Mouse (Mus musculus): Measurements from ENCODE around the gene Pfdn5. TPM values are rescaled to one million over a fixed set of nuclear protein-coding genes. Genes with fewer than 3 reads are reported as not detected.

The Pfdn5 gene
- total RNA-seq (2021) = 100 to 1,000 TPM; 340 to 348 TPM
- long read RNA-seq, experiment 1, transcript Pfdn5-205 (6 exons, 1,062 nt) = major isoform, 169 of 187 reads
- long read RNA-seq, experiment 1, partial matches to known transcripts = 2 of 187 reads
- long read RNA-seq, experiment 1, other reads (novel, unspliced or antisense) = 16 of 187 reads
- long read RNA-seq, experiment 2, transcript Pfdn5-205 (6 exons, 1,062 nt) = major isoform, 111 of 130 reads
- long read RNA-seq, experiment 2, partial matches to known transcripts = 2 of 130 reads
- long read RNA-seq, experiment 2, other reads (novel, unspliced or antisense) = 13 of 130 reads

DNA sequence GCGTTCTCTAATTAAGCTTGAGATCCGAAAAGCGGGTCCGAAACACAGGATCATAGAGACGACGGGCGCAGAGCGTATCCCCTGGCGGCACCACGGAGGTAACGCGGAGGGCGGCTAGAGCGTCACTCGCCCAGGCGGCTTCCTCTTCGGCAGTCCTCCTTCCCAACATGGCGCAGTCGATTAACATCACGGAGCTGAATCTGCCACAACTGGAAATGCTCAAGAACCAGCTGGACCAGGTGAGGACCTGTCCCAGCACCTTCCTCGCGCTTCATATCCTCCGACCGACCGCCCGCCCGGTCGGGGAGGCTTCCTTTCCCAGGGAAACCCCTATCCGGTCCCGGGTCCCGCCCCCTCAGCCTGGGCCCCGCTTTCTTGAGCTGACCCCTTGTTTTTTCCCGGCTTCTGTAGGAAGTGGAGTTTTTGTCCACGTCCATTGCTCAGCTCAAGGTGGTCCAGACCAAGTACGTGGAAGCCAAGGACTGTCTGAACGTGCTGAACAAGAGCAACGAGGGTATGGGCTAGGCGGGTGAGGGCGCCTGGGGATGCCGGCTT, at the start of gene Pfdn5:
TSS of gene Pfdn5 (plus strand) at position 95 of the 555 bp plus-strand sequence.
- peak; percentile 92 for DNase-seq

DNA sequence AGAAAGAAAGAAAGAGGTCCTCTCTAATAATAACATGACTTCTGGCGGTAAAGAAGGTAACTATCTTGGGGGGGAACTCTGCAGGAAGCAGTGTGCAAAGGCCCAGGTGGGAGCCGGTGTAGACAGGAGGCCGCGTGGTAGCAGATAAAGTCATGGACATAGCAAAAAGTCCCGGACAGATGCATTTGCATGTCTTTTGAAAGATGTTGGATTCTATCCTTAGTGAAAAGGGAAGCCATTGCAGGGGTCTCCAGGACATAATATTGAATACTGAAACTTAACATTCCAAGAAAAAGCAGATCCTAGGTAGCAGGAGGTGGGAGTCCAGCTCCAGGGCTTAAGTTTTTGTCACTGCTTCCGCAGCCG, 47.2 kb upstream of the Pfdn5 start:
- no peak for DNase-seq

GRCm38 (mm10) chr15:102279092-102279782, 46.7 kb upstream of the Pfdn5 start, which contains the start of gene Mfsd5:
TSS of gene Mfsd5 (plus strand) at chr15:102279454.
- peak; percentile 89 to 92 for DNase-seq

- no peak for DNase-seq
Measured at GRCm38 (mm10) chr15:102279783-102280520, 46.0 kb upstream of the Pfdn5 start.

- no peak for DNase-seq
Measured at GRCm38 (mm10) chr15:102280623-102281022, 45.3 kb upstream of the Pfdn5 start.

- DNase-seq = no peak
Measured at GRCm38 (mm10) chr15:102282463-102283292, 43.2 kb upstream of the Pfdn5 start.

DNA sequence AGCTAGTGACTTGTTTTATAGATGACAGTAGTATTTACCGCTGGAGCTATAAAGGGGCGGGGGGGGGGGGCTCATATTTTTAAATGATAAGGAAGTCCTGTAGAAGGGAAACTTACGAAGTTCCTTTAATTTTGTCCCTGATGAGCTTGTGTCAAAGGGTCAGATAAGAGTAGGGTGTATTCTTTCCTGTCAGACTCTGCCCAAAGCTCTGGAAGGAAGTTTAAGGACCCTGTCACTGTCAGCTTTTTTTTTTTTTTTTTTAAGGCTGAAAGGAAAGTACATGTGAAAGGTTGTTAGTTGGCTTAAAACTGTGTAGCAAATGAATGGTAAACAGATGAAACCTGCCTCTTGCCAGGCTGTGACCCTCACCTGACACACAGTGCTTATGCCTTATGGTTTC, 42.3 kb upstream of the Pfdn5 start:
- no peak for DNase-seq

- peak; percentile 52 to 65 for DNase-seq
Measured at GRCm38 (mm10) chr15:102287395-102287794, 38.5 kb upstream of the Pfdn5 start.

DNA sequence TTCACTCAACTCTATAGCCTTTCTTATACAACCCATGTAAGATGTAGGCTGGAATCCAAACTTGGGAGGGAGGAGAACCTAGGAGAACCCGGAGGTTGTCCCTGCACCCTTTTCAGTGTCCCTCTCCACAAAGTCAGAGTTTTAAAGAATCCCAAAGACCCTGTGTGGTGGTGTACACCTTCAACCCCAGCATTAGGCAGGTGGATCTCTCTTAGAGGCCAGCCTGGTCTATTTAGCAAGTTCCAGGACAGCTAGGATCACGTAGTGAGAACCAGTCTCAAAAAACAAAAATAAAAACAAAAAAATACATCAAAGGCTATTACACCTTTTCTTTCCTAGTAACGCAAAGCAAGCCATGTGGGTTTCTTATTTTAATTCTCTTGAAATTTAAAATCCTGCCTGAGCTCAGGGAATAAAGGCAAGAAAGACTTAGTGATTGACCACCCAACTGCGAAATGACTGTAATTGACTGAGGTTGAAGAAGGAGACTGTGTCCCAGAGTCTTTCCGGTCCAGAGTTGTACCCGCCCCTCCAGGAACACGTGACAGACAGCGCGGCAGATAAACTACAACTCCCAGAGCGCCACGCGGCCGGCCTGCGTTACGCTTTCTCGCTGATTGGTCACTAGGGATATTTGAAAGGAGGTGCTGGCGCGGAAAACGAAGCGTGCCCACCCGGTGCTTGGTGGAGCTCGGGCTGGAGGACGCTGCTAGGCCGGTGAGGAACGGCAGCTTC, 30.1 kb upstream of the Pfdn5 start, which contains the start of gene Espl1:
TSS of gene Espl1 (plus strand) at position 634 of the 735 bp plus-strand sequence.
- peak; percentile 96 to 98 for DNase-seq

GRCm38 (mm10) chr15:102296368-102297006, 29.4 kb upstream of the Pfdn5 start:
- DNase-seq = no peak

GRCm38 (mm10) chr15:102302542-102302941, 23.4 kb upstream of the Pfdn5 start:
- DNase-seq = peak in 1 of 2 experiments; percentile 27

DNA sequence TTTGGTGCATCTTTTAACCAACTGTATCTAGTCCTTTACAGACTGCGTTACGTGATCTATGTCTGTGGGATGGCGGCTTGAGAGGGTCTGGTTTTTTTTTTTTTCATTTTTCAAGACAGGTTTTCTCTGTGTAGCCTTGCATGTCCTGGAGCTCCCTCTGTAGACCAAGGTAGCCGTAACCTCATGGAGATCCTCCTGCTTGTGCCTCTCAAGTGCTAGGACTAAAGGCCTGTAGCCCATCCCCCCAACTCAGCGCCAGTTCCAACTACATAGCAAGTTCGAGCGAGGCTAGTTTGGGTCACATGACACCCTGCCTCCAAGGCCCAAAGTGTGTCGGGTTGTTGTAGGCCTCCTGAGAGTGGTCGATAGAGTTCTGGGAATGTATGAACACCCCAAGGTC, 17.2 kb upstream of the Pfdn5 start:
- DNase-seq = no peak

DNA sequence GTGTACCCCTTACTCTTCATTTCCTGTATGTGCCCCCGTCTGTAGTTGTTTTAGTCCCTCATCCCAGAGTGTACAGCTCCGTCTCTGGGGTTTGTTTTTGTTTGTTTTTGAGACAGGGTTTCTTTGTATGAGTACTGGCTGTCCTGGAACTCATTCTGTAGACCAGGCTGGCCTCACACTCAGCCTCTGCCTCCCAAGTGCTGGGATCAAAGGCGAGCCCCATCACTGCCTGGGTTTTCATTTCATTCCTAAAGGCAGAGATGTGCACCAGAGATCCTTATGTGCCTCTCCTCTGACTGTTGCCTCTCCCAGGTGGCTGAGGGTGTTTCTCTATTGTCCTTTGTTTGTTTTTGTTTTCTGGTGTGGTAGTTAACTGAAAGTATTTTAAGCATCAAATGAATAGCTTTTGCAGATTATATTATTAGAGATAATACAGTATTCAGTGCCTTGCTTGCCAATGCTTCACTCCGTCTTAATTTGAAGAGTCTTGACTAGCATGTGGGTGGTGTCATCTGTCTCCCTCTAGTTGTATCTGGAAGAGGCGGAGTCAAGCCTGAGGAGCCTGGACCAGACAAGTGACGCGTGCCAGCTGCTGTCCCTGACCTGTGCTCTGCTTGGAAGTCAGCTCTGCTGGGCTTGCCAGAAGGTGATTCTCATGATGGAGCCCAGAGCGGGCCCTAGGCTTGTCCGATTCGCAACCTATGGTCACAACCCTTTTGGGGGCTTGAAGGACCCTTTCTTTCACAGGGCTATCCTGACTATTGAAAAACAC, 15.7 kb upstream of the Pfdn5 start:
- peak; percentile 80 to 87 for DNase-seq

DNA sequence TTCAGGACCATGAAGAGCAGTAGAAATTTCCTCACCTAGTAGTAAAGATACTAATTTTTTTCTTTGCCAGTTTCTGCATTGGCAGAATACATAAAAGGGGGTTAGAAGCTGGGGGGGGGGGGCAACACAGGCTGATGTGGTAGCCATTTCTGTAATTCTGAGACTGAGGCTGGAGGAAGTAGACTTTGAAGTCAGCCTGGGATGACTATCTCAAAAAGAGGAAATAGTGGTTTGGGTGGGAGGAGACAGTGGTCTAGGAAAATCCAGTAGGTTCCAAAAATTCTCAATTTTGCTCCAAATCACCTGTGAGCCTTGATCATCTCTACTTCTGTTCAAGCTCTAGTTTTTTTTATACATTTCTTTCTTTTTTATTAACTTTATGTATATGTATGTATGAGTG, 14.4 kb upstream of the Pfdn5 start:
- no peak for DNase-seq

DNA sequence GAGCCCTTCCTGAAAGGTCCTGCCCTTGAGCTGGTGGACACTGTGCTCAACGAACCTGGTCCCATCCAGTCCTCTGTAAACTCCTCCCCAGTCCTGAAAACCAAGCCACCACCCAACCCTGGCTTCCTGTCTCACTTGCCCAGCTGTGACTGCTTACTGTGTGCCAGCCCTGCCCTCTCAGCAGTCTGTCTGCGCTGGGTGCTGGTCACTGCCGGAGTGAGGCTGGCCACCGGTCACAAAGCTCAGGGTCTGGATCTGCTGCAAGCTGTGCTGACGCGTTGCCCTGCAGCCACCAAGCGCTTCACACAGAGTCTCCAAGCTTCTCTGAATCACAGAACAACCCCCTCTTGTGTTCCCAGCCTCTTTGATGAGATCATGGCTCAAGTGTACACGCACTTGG, 10.6 kb upstream of the Pfdn5 start:
- peak; percentile 47 to 61 for DNase-seq

DNA sequence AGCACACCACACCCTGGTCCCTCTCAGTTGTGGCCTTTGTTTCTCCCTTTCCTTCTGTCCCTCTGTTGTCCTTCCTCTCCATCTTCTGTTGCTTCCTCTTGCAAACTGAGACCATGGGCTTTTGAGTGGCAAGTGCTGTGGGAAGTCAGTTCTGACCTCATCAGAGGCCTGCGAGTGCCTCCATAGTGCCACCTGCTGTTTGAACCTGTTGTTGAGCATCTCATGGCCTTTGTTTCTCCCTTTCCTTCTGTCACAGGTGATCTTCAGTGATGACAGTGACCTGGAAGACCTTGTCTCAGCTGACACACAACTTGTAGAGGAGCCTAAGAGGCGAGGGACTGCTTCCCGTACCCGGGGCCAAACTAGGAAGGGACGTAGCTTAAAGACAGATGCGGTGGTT, 9.7 kb upstream of the Pfdn5 start:
- peak; percentile 72 to 87 for DNase-seq

GRCm38 (mm10) chr15:102324654-102325473, 1.1 kb upstream of the Pfdn5 start:
- DNase-seq = peak; percentile 16 to 51

DNA sequence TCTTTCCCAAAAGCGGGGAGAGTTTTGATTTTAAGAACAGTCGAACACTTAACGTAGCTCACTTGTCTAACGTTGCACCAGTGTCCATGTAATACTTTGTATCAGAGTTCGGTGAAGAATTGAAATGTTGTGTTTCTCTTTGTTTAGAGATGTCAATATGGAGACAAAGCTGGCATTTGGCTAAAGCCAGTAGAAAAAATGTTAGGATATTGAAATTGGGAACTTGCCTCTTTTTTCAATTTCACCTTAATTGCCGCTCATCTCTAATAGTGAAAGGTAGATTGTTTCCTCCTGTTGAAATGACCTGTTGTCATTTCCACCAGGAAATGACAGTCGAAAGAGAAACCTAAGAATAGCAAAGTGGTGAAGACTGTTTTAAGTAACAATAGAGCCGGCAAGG, 976 bp downstream of the Pfdn5 start:
- no peak for DNase-seq

GRCm38 (mm10) chr15:102331610-102332015, 5.7 kb downstream of the Pfdn5 start, which contains the start of gene Myg1:
TSS of gene Myg1 (plus strand) at chr15:102331709.
- peak; percentile 87 to 89 for DNase-seq

Data from heart, adult 18-20 months (tissue).